In the genomic region with DNA sequence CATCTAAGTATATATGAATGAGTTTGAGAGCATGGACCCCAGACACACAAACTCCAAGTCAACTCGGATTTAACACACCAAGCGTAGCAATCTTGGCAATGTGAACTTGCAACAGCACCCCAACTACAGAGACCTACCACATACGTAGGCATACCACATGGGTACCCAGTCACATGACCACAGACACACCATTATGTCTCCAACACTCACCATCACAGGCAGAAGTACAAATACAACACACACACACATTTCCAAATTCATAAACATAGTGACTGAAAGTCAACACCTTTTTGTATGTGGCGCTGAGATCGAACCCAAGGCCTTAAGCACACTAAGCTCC, we compare ENCODE assay signal across 18 mouse cellular contexts. TPM values are rescaled to one million over a fixed set of nuclear protein-coding genes. Genes with fewer than 3 reads are reported as not detected.
A peak's percentile ranks its signal among the peaks of the same experiment; 100 is the strongest.
DNase-seq lines count a peak whose midpoint lies in the region; ATAC-seq and TF ChIP-seq lines count a peak whose summit lies in the region.
"Had no signal": no experiment of that assay in that cellular context is flagged by ENCODE, and none has a peak within 500 bp of the region (broad histone marks: within the 10 kb centered on the region; RNA-seq: fewer than 3 reads in every experiment).

No protein-coding gene starts in this region.

- intact Hi-C loops in gastrocnemius, adult 2 months (cut with DNase I), result loop anchor here (5.0 kb wide), 1 partner anchor 218 kb away; no protein-coding TSS in a partner anchor
- intact Hi-C loops in gastrocnemius, postnatal 36 days (cut with DNase I), result loop anchor here (2.0 to 5.0 kb wide), 3 partner anchors 73 to 218 kb away; no protein-coding TSS in a partner anchor

- no peak for DNase-seq in gastrocnemius, adult 2 months
- DNase-seq in gastrocnemius, postnatal 36 days, result no peak
- no peak for DNase-seq in neural tube, embryonic 10.5 days (ENCODE audit: extremely low spot score, low spot score)
- DNase-seq in brain, embryonic 14.5 days (ENCODE audit: low read depth), result peak; percentile 71
- DNase-seq in cerebellum, adult 11-12 months, result no peak
- DNase-seq in cerebellum, adult 8-10 months, result no peak
- DNase-seq: adrenal gland, postnatal 10 days; cerebellum, adult 18-20 months; heart, adult 18-20 months; heart, postnatal 10 days; heart, postnatal 4 days; kidney, adult 8-10 months had no signal

- WGBS in neural tube, embryonic 13.5 days, result 68% methylated on average over 5 of the region's 5 CpGs

- no peak overlapping the region for H3K9ac ChIP-seq in neural tube, embryonic 13.5 days
- H3K9ac ChIP-seq: hindbrain, embryonic 15.5 days had no signal

- TF ChIP-seq POLR2A in brain, embryonic 14.5 days (IDR thresholded peaks at IDR 0.05; ENCODE audit: borderline replicate concordance, extremely low read depth, insufficient read depth, insufficient read length, poor library complexity, severe bottlenecking), result no peak

- H3K36me3 ChIP-seq in neural tube, embryonic 13.5 days, result no peaks in the 10 kb centered on the region
- H3K36me3 ChIP-seq: embryonic facial prominence, embryonic 10.5 days; G1E; heart, embryonic 10.5 days; hindbrain, embryonic 15.5 days had no signal

- no peak for TF ChIP-seq CTCF in gastrocnemius, adult 2 months (IDR thresholded peaks at IDR 0.05)
- TF ChIP-seq CTCF in brain, embryonic 14.5 days (IDR thresholded peaks at IDR 0.05; ENCODE audit: borderline replicate concordance, extremely low read depth, insufficient read depth, insufficient read length), result no peak

- H3K9me3 ChIP-seq in neural tube, embryonic 13.5 days, result no peaks in the 10 kb centered on the region
- H3K9me3 ChIP-seq: hindbrain, embryonic 15.5 days had no signal

- peaks cover 60% of the 10 kb centered on the region for H3K27me3 ChIP-seq in neural tube, embryonic 13.5 days

- H3K27ac ChIP-seq in gastrocnemius, adult 2 months, result peak overlapping the region; percentile 62; the same call in 1 of the 2 replicates
- 0 out of 2 replicates have a peak overlapping the region, but pooled peaks have one; percentile 80 for H3K27ac ChIP-seq in neural tube, embryonic 13.5 days (replicated peaks)
- H3K27ac ChIP-seq: embryonic facial prominence, embryonic 10.5 days; heart, embryonic 10.5 days had no signal

- ATAC-seq in neural tube, embryonic 13.5 days (ENCODE audit: low read depth), result no peak
- ATAC-seq: inflammation-experienced regulatory T-cells, adult 6 months had no signal

- peaks cover 59% of the 10 kb centered on the region for H3K4me1 ChIP-seq in neural tube, embryonic 13.5 days (replicated peaks)

- H3K4me3 ChIP-seq in gastrocnemius, adult 2 months, result no peak overlapping the region
- H3K4me3 ChIP-seq in neural tube, embryonic 13.5 days, result no peak overlapping the region
- H3K4me3 ChIP-seq: hindbrain, embryonic 15.5 days had no signal

- H3K4me2 ChIP-seq in neural tube, embryonic 13.5 days, result no peak overlapping the region

RNA-seq across cellular contexts. Expression of gene Nfix, which starts 9.8 kb away (rescaled TPM):
- 100 to 1,000 TPM; 465 to 558 TPM for total RNA-seq in gastrocnemius, adult 2 months (2021)
- total RNA-seq in gastrocnemius, postnatal 36 days (2021), result 100 to 1,000 TPM; 433 to 510 TPM
- 28.7 and 34.4 TPM in 2 replicates for polyA plus RNA-seq in neural tube, embryonic 13.5 days (2015; fragmentation: Nextera tagmentation; extraction: Ambion mirVana)
- polyA plus RNA-seq in brain, embryonic 14.5 days (2012; rRNA removed), result 34.0 and 46.8 TPM in 2 replicates

RNA-seq across cellular contexts. Expression of gene Dand5, which starts 12.7 kb away (rescaled TPM):
- 10 to 100 TPM; 10.2 to 14.3 TPM for total RNA-seq in gastrocnemius, adult 2 months (2021)
- 1 to 10 TPM; 8.3 to 9.9 TPM for total RNA-seq in gastrocnemius, postnatal 36 days (2021)
- polyA plus RNA-seq in neural tube, embryonic 13.5 days (2015; fragmentation: Nextera tagmentation; extraction: Ambion mirVana), result 12.3 and 12.8 TPM in 2 replicates
- 8.0 and 8.9 TPM in 2 replicates for polyA plus RNA-seq in brain, embryonic 14.5 days (2012; rRNA removed)

RNA-seq across cellular contexts. Expression of gene Gadd45gip1, which starts 21.4 kb away (rescaled TPM):
- total RNA-seq in gastrocnemius, adult 2 months (2021), result 10 to 100 TPM; 16.2 to 30.4 TPM
- total RNA-seq in gastrocnemius, postnatal 36 days (2021), result 10 to 100 TPM; 17.7 to 23.0 TPM
- polyA plus RNA-seq in neural tube, embryonic 13.5 days (2015; fragmentation: Nextera tagmentation; extraction: Ambion mirVana), result 35.1 and 39.8 TPM in 2 replicates
- polyA plus RNA-seq in brain, embryonic 14.5 days (2012; rRNA removed), result 30.1 and 39.2 TPM in 2 replicates

RNA-seq across cellular contexts. Expression of gene Rad23a, which starts 30.6 kb away (rescaled TPM):
- 100 to 1,000 TPM; 159 to 172 TPM for total RNA-seq in gastrocnemius, adult 2 months (2021)
- 100 to 1,000 TPM; 136 to 151 TPM for total RNA-seq in gastrocnemius, postnatal 36 days (2021)
- polyA plus RNA-seq in neural tube, embryonic 13.5 days (2015; fragmentation: Nextera tagmentation; extraction: Ambion mirVana), result 69.9 and 74.2 TPM in 2 replicates
- 63.7 and 66.0 TPM in 2 replicates for polyA plus RNA-seq in brain, embryonic 14.5 days (2012; rRNA removed)

RNA-seq across cellular contexts. Expression of gene Calr, which starts 36.8 kb away (rescaled TPM):
- total RNA-seq in gastrocnemius, adult 2 months (2021), result 100 to 1,000 TPM; 149 to 205 TPM
- 100 to 1,000 TPM; 153 to 159 TPM for total RNA-seq in gastrocnemius, postnatal 36 days (2021)
- 766 and 971 TPM in 2 replicates for polyA plus RNA-seq in neural tube, embryonic 13.5 days (2015; fragmentation: Nextera tagmentation; extraction: Ambion mirVana)
- 374 and 466 TPM in 2 replicates for polyA plus RNA-seq in brain, embryonic 14.5 days (2012; rRNA removed)
